Mouse (Mus musculus): ENCODE data around the gene Sept1. TPM values are rescaled to one million over a fixed set of nuclear protein-coding genes. Genes with fewer than 3 reads are reported as not detected.
A peak's percentile ranks its signal among the peaks of the same experiment; 100 is the strongest.

The Sept1 gene
- total RNA-seq (2021), result 1 to 10 TPM; 3.5 to 6.4 TPM
- long read RNA-seq, experiment 1, result 0 reads
- long read RNA-seq, experiment 2, partial matches to known transcripts, result 0 of 2 reads
- long read RNA-seq, experiment 2, other reads (novel, unspliced or antisense), result 0 of 2 reads

GRCm38 (mm10) chr7:127232622-127233367, at the start of gene Sept1, which contains the start of gene Zfp553:
Sept1 (minus strand) TSS chr7:127233130.
Zfp553 (plus strand) TSS chr7:127233061.
- intact Hi-C loops (cut with DNase I), result no loop called here
- TF ChIP-seq CTCF (IDR thresholded peaks at IDR 0.05), result no peak
- peak; percentile 82 to 83 for DNase-seq (ENCODE audit: extremely low spot score in 1 of 2, low spot score in 2 of 2)
- peak within 1 kb of the TSS; percentile 96 for H3K4me3 ChIP-seq
- peak within 1 kb of the TSS; percentile 93 for H3K27ac ChIP-seq

- DNase-seq (ENCODE audit: extremely low spot score in 1 of 2, low spot score in 2 of 2), result no peak
- Histone ChIP-seq H3K4me3 (no peak overlapping the region), H3K27ac (no peak overlapping the region)
- no peak for TF ChIP-seq CTCF (IDR thresholded peaks at IDR 0.05)
- intact Hi-C loops (cut with DNase I), result no loop called here
Observed at GRCm38 (mm10) chr7:127282190-127282589, 49.3 kb upstream of the Sept1 start.

- no peak for TF ChIP-seq CTCF (IDR thresholded peaks at IDR 0.05)
- no peak for DNase-seq (ENCODE audit: extremely low spot score in 1 of 2, low spot score in 2 of 2)
- intact Hi-C loops (cut with DNase I), result no loop called here
- Histone ChIP-seq H3K4me3 (no peak overlapping the region), H3K27ac (no peak overlapping the region)
Observed at GRCm38 (mm10) chr7:127281114-127281513, 48.2 kb upstream of the Sept1 start.

DNA sequence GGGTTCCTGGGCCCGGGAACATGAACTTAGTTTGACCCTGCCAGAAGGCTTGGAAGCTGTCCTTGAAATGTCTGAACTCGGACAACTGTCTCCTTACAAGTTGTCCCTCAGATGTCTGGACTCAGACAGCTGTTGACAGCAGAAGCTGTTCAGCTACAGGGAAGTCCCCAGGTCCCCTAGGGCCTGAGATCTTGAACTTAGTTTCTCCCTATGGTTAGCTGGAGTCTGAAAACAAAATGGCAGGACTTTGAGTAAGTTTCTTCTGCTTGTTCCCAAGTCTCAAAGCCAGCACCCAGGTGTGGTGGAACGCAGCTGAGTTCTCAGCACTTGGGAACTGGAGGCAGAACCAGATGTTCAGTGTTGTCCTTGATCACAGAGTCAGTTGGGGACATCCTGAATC, 47.2 kb upstream of the Sept1 start:
- Histone ChIP-seq H3K4me3 (no peak overlapping the region), H3K27ac (no peak overlapping the region)
- no peak for DNase-seq (ENCODE audit: extremely low spot score in 1 of 2, low spot score in 2 of 2)
- no peak for TF ChIP-seq CTCF (IDR thresholded peaks at IDR 0.05)
- intact Hi-C loops (cut with DNase I), result no loop called here

DNA sequence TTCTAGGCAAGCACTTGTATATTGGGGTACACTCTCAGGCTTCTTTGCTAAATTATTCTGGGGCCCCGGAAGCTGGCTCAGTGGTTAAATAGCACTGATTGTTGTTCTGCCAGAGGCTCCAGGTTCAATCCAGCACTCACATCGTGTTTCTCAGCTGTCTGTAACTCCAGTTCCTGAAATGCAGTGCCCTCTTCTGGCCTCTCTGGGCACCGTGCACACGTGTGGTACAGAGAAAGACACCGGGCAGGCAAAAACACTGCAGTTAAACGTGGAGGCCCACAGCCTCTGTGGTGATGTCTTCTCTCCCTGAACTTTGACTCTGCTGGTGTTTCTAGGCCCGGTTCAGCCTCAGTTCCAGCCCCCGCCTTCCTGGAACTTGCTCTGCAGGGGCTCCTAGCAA, 45.4 kb upstream of the Sept1 start:
- DNase-seq (ENCODE audit: extremely low spot score in 1 of 2, low spot score in 2 of 2), result no peak

DNA sequence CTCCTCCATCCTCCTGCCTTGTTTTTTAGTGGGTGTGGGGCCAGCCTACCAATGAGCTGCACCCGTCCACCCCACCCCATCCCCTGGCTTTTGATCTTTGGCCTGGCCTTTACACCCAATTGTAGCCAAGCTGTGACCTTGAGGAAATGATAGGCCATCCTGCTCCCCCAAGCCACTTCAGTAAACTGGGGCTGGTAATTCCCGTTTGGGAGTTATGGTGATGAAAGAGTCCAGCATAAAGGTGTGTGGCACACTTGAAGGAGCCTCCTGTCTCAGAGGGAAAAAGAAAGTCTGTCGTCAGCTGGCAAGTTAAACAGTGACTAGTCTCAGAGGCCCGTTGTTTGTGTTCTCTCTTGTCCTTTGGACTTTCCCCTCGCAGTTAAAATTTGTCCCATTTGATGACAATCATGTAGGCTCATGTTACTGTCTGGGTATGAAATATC, 43.6 kb upstream of the Sept1 start:
- H3K27ac ChIP-seq, result no peak overlapping the region
- H3K4me3 ChIP-seq, result no peak overlapping the region
- no peak for DNase-seq (ENCODE audit: extremely low spot score in 1 of 2, low spot score in 2 of 2)
- intact Hi-C loops (cut with DNase I), result no loop called here
- no peak for TF ChIP-seq CTCF (IDR thresholded peaks at IDR 0.05)

More for the DNA sequence above, 45.4 kb upstream of the Sept1 start:
- no peak overlapping the region for H3K27ac ChIP-seq
- peak; percentile 37 for TF ChIP-seq CTCF (IDR thresholded peaks at IDR 0.05)
- H3K4me3 ChIP-seq, result no peak overlapping the region
- intact Hi-C loops (cut with DNase I), result no loop called here

DNA sequence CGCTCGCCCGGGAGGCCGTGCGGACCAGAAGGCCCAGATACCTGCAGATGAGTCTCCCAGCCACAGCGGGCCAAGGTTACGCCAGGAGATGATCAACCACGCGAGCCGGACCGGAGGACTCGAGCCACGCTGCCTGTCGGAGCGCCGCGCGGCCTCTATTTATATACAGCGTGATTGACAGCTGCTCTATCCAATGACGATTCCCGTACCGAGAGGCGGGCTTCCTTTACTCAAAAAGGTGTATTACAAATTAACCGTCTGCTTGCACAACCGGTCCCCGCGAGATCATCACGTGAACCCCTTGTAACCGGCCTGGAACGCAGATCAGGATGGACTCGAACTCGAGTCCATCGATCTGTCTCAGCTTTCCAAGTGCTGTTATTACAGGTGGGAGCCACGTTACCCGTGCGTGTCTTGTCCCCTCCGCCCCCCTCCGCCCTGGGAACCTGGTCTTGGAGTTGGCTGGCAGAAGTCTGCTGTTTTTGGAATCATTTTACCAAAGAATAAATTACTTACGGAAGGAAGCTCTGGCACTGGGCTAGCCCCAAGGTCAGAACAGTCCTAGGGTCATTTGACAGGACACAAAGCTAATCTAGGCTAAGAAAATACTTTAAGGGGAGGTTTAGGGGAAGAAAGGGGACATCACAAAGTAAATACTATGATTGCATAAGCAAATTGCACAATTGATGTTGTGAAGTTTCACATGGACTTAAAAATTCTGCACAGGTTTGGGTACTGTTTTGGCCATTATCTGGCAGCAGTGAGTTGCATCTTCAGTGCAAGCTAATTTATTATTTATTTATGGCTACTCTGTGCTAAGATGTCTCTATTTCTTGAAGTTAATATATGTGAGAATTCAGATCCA, 41.2 kb upstream of the Sept1 start, which contains the start of gene Sephs2:
Gene Sephs2, minus strand, starts transcription at position 131 of the 865 bp plus-strand sequence.
- intact Hi-C loops (cut with DNase I), result loop anchor here (5.0 kb wide), 1 partner anchor 73 kb away; the partner anchor contains the start of gene Zfp768

DNA sequence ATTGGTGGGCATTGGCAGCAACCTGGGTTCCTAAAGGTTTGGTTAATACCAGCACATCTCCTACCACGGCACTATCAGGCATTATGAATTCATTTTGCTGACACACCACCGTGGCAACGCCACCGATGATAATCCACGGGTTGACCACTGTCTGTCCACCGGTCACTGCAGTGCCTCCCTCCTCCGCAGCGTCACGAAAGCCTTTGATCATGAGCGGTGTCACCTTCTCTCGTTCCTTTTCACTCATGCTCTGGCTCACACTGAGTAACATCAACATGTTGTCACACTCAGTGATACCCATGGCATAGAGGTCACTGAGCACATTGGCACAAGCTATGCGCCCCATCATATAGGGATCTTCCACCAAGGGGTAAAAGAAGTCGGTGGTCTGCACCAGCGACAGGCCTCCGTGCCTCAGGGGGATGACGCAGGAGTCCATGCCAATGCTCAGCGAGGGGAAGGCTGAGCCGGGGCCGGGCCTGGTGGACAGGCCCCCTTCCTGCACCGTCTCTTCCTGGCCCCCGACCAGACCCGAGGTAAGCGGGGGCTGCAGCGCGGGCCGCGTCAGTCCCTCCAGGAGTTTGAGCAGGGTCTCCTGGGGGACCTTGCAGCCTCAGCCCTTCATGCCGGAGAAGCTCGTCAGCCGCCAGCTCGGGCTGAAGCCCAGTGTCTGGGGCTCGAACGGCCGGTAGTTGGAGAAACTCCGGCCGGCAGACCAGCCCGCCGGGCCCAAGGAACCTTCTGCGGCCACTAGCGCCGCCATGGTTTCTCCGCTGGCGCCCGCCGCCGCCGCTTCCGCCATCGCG, 40.4 kb upstream of the Sept1 start:
- no peak; the same call in 1 of the 2 replicates for TF ChIP-seq CTCF (IDR thresholded peaks at IDR 0.05)
- Histone ChIP-seq H3K4me3 (peak overlapping the region; percentile 62), H3K27ac (peak overlapping the region; percentile 96)
- no peak for DNase-seq (ENCODE audit: extremely low spot score in 1 of 2, low spot score in 2 of 2)
- intact Hi-C loops (cut with DNase I), result loop anchor here (5.0 kb wide), 1 partner anchor 74 kb away; the partner anchor contains the start of gene Zfp768

More for the DNA sequence above, 41.2 kb upstream of the Sept1 start, which contains the start of gene Sephs2:
- peak; percentile 94 to 95 for DNase-seq (ENCODE audit: extremely low spot score in 1 of 2, low spot score in 2 of 2)
- Histone ChIP-seq H3K27ac (peak within 1 kb of the TSS; percentile 96), H3K4me3 (peak within 1 kb of the TSS; percentile 62)
- TF ChIP-seq CTCF (IDR thresholded peaks at IDR 0.05), result no peak

DNA sequence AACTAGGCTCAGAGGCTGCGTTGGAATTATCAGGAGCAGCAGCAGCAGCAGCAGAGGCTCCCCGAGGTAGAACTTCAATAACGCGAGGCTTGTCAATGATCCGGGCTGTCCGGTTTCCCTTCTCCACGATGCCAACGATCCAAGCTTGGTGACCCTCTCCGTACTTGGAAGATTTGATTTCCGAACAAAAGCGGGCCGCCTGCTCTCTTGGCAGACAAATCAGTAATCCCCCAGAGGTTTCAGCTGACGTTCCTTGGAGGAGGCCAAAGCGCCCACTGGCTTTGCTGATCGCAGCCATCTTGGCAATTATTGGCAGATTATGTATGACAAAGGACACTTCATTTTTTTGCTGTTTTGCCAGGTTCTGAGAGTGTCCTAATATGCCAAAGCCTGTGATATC, 39.6 kb upstream of the Sept1 start:
- Histone ChIP-seq H3K27ac (no peak overlapping the region), H3K4me3 (no peak overlapping the region)
- no peak for TF ChIP-seq CTCF (IDR thresholded peaks at IDR 0.05)
- DNase-seq (ENCODE audit: extremely low spot score in 1 of 2, low spot score in 2 of 2), result no peak
- intact Hi-C loops (cut with DNase I), result loop anchor here (5.0 kb wide), 1 partner anchor 75 kb away; the partner anchor contains the start of gene Zfp768

- intact Hi-C loops (cut with DNase I), result loop anchor here (5.0 kb wide), 1 partner anchor 76 kb away; the partner anchor contains the start of gene Zfp768
- H3K27ac ChIP-seq, result no peak overlapping the region
- no peak overlapping the region for H3K4me3 ChIP-seq
- DNase-seq (ENCODE audit: extremely low spot score in 1 of 2, low spot score in 2 of 2), result no peak
- no peak for TF ChIP-seq CTCF (IDR thresholded peaks at IDR 0.05)
Observed at GRCm38 (mm10) chr7:127271093-127271492, 38.2 kb upstream of the Sept1 start.

DNA sequence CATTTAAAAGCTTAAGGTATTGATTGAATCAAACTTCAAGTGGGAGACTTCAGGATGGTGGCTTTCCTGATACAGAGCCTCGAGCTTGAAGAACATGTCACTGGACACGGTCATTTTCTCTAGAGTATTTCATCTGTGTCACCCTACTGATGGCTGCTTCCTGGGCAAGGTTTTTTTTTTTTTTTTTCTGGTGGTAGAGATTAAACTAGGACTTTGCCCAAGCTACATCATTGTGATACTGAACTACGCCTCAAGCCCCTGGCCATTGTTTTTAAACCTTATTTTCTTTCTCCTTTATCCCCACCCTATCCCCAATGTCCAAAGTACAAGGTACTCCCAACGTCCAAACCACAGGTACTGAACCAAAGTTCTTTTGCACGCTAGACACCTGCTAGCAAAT, 37.7 kb upstream of the Sept1 start:
- intact Hi-C loops (cut with DNase I), result loop anchor here (5.0 kb wide), 1 partner anchor 77 kb away; the partner anchor contains the start of gene Zfp768
- no peak for TF ChIP-seq CTCF (IDR thresholded peaks at IDR 0.05)
- H3K4me3 ChIP-seq, result no peak overlapping the region
- no peak for DNase-seq (ENCODE audit: extremely low spot score in 1 of 2, low spot score in 2 of 2)
- H3K27ac ChIP-seq, result no peak overlapping the region
